Mouse (Mus musculus) megakaryocyte-erythroid progenitor cell, adult 5-6 weeks (primary cell): Measurements from ENCODE around the gene Cpsf6. TPM values are rescaled to one million over a fixed set of nuclear protein-coding genes. Genes with fewer than 3 reads are reported as not detected.
A peak's percentile ranks its signal among the peaks of the same experiment; 100 is the strongest.
"Not testable (repeated sequence)": the region's sequence is repeated elsewhere in the genome, so short reads cannot be mapped to it uniquely, and the experiment has no call there.

Experiments used
- ATAC-seq: replicated peaks from 2 replicates; pipeline ENCODE4 v1.8.0; 2016; ENCODE audit warnings: mild to moderate bottlenecking, inconsistent platforms; ENCODE audit not compliant: severe bottlenecking, poor library complexity, low FRiP score, low TSS enrichment
- total RNA-seq, 2 experiments: library from RNA; stranded (forward) in 1 of 2; stranded (reverse) in 1 of 2; fragments of 200-1000, 215-1000 nt in 1 of 2; fragments of >200 nt in 1 of 2; fragmentation: Nextera tagmentation in 1 of 2; gene quantifications; 2 replicates each; pipeline ENCODE4 v1.2.3; 2014 to 2017

The Cpsf6 gene
- total RNA-seq, 2 experiments from 2014 or later, result 142 to 163 TPM

DNA sequence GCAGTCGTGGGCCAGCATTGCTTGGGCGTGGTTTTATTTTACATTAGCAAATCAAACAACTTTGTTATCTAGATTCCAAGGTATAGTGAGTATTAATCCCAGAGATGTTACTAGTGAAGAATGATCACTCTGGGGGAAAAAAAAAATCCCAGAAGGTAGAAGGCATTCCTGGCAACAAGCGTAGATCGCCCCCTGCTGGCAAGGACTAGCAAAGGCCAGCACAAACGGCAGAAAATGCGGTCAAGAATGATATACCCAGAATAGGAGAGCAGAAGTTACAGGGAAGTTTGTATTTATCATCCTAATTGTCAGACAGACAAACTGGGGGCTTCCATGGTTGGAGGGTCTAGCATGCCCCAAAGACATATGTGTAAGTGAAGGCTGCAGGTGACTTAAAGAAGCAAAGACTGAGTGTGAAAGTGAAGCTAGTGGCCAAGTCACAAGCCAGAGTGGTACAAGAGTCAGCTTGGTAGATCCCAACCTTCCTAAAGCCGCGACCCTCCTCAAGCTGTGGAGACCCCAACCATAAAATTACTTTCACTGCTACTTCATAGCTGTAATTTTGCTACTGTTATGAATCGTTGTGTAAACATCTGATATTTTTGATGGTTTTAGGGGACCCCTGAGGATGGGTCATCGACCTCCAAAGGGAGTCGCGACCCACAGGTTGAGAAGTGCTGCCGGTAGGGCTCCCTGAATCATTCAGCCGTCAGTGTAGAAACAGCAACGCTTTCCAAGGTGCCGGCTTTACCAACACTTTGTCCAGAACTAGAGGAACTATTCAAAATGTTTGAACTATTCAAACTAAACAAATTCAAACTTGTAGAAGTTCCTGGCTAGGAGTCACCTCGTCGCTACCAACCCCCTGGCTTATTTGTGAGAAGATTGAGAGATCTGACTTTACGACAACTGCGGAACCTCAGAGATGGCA is 22.9 kb upstream of the Cpsf6 start:
- peak; percentile 68 for ATAC-seq

DNA sequence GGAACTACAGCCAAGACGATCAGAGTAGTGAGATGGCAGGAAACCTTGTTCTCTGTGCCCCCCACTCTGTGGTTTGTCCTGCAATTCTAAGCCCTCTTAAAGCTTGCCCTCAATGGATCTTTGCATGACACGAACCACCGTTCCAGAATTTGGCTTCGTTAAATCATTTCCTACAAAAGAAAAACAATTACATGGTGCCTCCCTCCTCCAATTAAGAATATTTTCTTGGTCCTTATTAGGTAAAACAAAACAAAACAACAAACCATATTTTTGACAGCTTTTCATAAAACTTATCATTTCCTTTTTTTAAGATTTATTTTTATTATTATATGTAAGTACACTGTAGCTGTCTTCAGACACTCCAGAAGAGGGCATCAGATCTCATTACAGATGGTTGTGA is 21.5 kb upstream of the Cpsf6 start:
- ATAC-seq, result no peak

DNA sequence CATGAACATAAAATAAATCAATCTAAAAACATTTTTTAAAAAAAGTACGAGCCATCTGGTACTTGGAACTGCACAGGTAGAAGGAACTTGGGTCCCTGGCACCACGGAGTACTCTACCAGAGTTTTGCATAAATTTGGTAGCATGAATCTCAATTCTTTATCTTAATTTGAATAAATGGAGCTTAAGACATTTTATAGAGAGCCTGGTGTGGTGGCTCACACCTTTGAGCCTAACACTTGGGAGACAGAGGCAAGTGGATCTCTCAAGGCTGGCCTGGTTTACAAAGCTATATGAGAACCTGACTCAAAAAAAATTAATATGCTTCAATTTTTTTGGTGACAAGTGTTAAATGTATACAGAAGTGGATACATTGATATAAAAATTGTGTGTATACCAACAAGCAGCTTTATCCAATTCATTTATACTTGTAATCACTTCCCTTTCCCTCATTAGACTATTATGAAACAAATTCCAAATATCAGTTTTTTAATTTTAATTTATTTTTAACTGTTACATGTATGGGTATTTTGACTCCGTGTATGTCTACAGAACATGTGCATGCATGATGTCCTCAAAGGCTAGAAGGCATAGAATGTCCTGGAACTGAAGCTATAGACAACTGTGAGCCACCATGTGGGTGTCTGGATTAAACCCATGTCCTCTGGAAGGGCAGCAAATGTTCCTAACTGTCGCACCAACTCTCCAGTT is 20.6 kb upstream of the Cpsf6 start:
- ATAC-seq, result no peak

DNA sequence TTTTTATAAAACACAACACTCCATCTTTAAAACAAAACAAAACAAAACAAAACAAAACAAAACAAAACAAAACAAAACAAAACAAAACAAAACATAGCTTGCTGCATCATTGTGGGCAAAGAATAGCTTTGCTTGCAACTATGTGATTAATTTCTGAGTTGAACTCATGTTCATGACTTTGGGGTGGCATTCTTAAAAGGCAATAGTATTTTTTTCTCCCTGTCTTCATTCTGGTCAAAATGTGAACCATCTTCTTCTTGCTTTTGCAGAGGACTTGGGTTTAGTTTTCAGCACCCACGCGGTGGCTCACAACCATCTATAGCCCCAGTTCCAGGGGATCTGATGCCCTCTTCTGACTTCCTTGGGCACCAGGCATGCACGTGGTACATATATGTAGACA is 20.0 kb upstream of the Cpsf6 start:
- ATAC-seq, result no peak

- ATAC-seq, result no peak
Observed at GRCm38 (mm10) chr10:117399196-117399595, 19.4 kb upstream of the Cpsf6 start.

- ATAC-seq, result no peak
Observed at GRCm38 (mm10) chr10:117398044-117398780, 18.4 kb upstream of the Cpsf6 start.

- ATAC-seq, result no peak
Observed at GRCm38 (mm10) chr10:117397106-117397625, 17.4 kb upstream of the Cpsf6 start.

- ATAC-seq, result no peak
Observed at GRCm38 (mm10) chr10:117396386-117397048, 16.7 kb upstream of the Cpsf6 start.

DNA sequence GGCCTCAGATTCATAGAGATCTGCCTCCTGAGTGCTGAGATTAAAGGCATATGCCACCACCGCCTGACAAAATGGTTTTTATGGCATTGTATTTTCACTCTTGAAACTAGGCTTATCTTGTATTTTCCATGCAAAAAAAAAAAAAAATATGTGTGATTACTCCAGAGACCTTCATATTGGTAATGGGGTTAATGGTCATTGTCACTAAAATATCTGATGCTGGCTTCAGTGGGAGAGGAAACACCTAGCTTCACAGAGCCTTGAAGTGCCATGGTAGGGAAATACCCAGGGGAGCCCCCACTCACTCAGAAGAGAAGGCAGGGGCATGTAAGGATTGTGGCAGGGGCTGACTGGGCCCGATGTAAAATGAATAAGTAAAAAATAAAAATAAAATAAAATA is 16.0 kb upstream of the Cpsf6 start:
- no peak for ATAC-seq

DNA sequence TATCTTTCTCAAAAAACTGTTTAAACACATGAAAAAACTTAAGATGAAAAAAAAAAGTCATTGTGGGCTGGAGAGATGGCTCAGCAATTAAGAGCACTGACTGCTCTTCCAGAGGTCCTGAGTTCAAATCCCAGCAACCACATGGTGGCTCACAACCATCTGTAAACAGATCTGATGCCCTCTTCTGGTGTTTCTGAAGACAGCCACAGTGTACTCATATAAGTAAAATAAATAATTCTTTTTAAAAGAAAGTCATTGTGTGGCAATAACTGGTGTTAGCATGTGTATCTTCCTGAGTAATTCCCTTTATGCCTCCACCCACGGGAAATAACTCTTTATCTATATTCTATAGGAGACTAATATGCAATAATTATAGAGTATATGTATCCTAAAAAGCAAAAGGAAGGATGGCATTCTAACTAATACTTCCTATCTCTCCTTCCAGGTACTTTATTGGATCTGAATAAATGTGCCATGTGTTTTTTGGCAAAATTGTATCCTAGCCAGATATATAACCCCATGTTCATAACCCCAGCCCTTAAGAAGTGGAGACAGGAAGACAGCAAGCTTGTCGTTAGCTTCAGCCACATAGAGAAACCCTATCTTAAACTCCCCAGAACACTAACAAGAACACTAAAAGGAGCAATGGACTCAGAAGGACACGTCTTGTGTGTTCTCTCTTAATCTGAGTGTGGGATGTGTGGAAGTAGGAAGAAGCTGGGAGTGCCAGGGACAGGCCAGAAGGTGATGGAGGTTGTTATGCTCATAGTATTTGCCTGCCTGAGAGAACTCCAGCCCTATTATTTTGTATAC is 15.1 kb upstream of the Cpsf6 start:
- ATAC-seq, result no peak

DNA sequence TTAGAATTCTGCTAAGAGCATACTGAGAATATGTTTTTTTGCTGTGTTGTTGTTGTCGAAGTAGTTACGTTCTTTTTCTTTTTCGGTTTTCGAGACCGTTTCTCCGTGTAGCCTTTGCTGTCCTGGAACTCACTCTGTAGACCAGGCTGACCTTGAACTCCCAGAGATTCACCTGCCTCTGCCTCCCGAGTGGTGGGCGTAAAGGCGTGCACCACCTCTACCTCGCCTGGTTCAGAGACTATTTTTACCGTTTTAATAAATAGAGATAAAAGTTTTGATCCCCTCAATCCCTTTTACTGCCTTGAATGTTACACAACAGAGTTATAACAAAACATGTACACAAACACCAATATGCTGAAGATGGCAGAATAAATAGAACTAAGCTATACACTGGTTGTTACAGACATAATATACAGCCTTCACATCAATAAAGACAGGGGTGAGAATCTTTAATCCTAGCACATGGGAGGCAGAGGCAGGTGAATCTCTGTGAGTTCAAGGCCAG is 14.1 kb upstream of the Cpsf6 start:
- no peak for ATAC-seq

DNA sequence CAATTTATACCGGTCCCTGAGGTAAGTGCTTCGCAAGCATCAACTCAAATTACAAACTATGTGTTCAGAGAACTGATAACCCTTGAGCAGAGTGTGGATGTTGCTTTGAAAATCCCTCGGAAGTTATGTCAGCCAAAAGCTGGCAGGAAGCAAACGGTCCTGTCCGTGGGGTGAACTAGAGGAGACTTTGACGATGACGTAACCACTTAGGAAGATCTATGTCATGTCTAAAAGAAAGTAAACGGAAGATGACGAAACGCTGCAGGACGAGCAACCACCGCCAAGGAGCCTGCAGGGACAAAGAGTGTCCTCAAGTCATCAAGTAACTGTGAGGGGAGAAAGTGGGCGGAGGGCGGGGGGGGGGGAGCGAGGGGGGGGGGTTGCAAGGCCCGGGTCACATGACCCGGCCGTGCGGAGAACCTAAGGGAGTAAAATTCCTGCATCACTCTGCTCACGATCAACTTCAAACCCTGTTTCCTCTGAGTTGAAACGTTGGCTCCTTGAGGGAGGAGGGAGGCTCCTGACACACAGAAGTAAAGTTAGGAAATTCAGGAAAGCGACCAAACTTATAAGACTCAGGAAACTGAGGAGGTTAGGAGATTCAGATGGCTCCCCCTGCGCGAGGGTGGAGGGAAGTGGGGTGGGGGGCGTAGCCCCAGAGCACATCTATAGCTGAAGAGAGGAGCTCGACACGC is 13.5 kb upstream of the Cpsf6 start:
- ATAC-seq, result peak; percentile 88

GRCm38 (mm10) chr10:117392832-117393195 is 13.0 kb upstream of the Cpsf6 start:
- ATAC-seq, result 0 out of 2 replicates have a peak, but pooled peaks have one; percentile 43

DNA sequence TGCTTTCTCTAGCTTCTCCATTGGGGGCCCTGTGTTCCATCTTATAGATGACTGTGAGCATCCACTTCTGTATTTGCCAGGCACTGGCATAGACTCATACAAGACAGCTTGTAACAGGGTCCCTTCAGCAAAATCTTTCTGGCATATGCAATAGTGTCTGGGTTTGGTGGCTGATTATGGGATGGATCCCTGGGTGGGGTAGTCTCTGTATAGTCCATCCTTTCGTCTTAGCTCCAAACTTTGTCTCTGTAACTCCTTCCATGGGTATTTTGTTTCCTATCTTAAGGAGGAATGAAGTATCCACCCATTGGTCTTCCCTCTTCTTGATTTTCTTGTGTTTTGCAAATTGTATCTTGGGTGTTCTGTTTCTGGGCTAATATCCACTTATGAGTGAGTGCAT is 12.6 kb upstream of the Cpsf6 start:
- ATAC-seq, result not testable (repeated sequence)

DNA sequence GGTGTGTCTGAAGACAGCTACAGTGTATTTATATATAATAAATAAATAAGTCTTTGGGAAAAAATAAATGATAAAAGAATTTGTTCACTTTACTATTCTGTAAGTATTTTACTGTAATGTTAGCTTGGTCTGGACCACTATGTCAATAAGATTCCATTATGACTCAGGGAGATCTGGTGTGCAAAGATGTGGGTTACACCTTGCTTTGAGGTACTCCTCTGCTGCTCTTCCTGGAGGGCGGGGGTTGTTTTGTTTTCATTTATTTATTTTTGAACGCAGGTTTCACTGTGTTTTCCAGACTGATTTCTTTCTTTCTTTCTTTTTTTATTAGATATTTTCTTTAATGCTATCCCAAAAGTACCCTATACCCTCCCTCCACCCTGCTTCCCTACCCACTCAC is 12.0 kb upstream of the Cpsf6 start:
- no peak for ATAC-seq

DNA sequence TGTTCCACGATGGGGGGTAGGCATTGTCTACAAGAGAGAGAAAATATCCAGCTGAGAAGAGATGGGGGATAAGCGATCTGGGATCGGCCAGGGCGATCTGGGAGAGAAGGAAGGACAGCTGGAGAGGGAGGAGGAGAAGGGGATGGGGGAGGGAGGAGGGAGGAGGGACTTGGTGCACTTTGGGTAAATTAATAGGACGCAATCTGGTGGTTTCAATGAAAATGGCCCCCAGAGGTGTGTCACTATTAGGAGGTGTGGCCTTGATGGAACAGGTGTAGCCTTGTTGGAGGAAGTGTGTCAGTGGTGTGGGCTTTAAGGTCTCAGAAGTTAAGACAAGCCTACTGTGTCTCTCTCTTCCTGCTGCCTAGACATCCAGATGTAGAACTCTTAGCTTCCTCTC is 11.2 kb upstream of the Cpsf6 start:
- no peak for ATAC-seq

DNA sequence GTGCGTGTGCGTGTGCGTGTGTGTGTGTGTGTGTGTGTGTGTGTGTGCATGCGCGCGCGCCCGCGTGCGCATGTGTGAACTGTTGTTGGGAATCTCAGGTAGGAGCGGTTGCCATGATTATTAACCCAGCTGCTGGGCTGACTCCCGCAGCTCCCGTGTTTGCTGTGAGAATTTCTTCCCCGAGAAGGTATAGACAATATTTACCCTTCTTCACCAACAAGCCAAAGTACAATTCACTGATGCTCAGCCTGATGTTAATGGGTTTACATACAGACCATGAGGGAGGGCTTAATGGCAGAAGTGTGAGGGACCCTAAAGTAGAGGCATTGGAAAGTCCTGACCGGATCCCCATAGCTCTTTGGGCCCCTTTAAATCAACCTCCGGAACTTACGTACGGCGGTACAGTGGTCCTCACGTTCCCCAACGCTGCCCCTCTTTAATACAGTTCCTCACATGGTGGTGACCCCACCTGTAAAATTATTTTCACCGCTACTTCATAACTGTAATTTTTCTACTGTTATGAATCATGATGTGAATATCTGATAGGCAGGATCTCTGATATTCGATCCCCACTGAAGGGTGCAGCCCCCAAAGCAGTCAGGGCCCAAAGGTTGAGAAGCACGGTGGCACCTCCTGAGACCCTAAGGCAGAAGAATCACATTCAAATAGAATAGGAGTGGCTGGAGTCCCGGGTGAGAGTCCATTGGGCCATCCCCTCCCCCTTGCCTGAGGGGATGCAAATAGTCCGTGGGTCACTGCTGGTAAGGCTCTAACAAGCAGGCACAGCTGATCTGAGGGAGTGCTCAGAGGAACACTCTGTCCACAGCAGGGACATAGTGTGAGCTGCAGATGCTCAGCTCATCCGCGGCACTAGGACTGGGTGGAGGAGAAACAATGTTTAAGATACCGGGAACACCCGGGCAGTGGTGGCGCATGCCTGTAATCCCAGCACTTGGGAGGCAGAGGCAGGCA is 10.4 kb upstream of the Cpsf6 start:
- no peak for ATAC-seq
